Mouse (Mus musculus): ENCODE results near the gene L1td1. TPM values are rescaled to one million over a fixed set of nuclear protein-coding genes. Genes with fewer than 3 reads are reported as not detected.
A peak's percentile ranks its signal among the peaks of the same experiment; 100 is the strongest.

Gene L1td1
- polyA plus RNA-seq, 1 experiment from 2014 or later, result not detected

DNA sequence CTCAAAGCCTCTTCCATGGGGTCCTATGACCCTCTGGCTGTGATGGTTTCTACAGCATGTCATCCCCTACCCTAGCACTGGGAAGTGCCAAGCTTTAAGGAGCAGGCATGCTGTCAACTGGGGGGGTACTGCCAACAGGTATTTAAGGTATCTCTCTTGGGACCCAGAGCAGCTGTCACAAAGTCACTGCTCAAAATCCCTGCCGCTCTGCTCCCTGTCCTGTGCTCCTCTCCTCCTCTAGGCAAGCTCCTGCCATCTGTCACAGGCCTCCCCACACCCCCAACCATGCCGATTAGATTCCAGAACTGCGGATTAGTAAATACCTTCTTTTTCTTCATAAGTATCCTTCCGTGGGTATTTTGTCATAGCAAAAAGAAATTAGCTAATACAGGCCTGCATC lies 27.9 kb downstream of the L1td1 start:
- no peak for ATAC-seq
- Histone ChIP-seq H3K4me1 (ENCODE audit: insufficient read depth, low read depth, low read length) (no peaks in the 10 kb centered on the region), H3K9ac (replicated peaks; ENCODE audit: low read depth) (no peak overlapping the region), H3K4me2 (replicated peaks; ENCODE audit: low read depth, low read length) (no peak overlapping the region), H3K36me3 (ENCODE audit: insufficient read depth, low read length) (peaks cover 4% of the 10 kb centered on the region; the same call in 1 of the 2 replicates), H3K9me3 (ENCODE audit: low read length) (no peaks in the 10 kb centered on the region), H3K4me3 (ENCODE audit: low read depth, low read length) (no peak overlapping the region), H3K27ac (ENCODE audit: low read length) (no peak overlapping the region), H3K27me3 (replicated peaks; ENCODE audit: insufficient read depth, low read length) (no peaks in the 10 kb centered on the region)
- 71% methylated on average over 4 of the region's 4 CpGs for WGBS
- no peak for DNase-seq (ENCODE audit: low spot score)
- TF ChIP-seq CTCF (IDR thresholded peaks at IDR 0.05) (no peak), EP300 (IDR thresholded peaks at IDR 0.05) (no peak)

GRCm38 (mm10) chr4:98756141-98756540 lies 29.6 kb downstream of the L1td1 start:
- Histone ChIP-seq H3K4me3 (ENCODE audit: low read depth, low read length) (no peak overlapping the region), H3K9me3 (ENCODE audit: low read length) (no peaks in the 10 kb centered on the region), H3K4me2 (replicated peaks; ENCODE audit: low read depth, low read length) (no peak overlapping the region), H3K9ac (replicated peaks; ENCODE audit: low read depth) (no peak overlapping the region), H3K27ac (ENCODE audit: low read length) (no peak overlapping the region), H3K36me3 (ENCODE audit: insufficient read depth, low read length) (peaks cover 4% of the 10 kb centered on the region; the same call in 1 of the 2 replicates), H3K27me3 (replicated peaks; ENCODE audit: insufficient read depth, low read length) (no peaks in the 10 kb centered on the region), H3K4me1 (ENCODE audit: insufficient read depth, low read depth, low read length) (no peaks in the 10 kb centered on the region)
- TF ChIP-seq CTCF (IDR thresholded peaks at IDR 0.05) (no peak), EP300 (IDR thresholded peaks at IDR 0.05) (no peak)
- 56% methylated on average over 11 of the region's 11 CpGs for WGBS
- DNase-seq (ENCODE audit: low spot score), result no peak
- ATAC-seq, result no peak

- ATAC-seq (peak; percentile 78), DNase-seq (ENCODE audit: low spot score) (peak; percentile 33)
- Histone ChIP-seq H3K4me2 (replicated peaks; ENCODE audit: low read depth, low read length) (no peak overlapping the region), H3K9me3 (ENCODE audit: low read length) (no peaks in the 10 kb centered on the region), H3K9ac (replicated peaks; ENCODE audit: low read depth) (no peak overlapping the region), H3K27me3 (replicated peaks; ENCODE audit: insufficient read depth, low read length) (no peaks in the 10 kb centered on the region), H3K36me3 (ENCODE audit: insufficient read depth, low read length) (peaks cover 4% of the 10 kb centered on the region; the same call in 1 of the 2 replicates), H3K27ac (ENCODE audit: low read length) (no peak overlapping the region), H3K4me1 (ENCODE audit: insufficient read depth, low read depth, low read length) (no peaks in the 10 kb centered on the region), H3K4me3 (ENCODE audit: low read depth, low read length) (no peak overlapping the region)
- peak; percentile 48; the same call in 1 of the 2 replicates for TF ChIP-seq EP300 (IDR thresholded peaks at IDR 0.05)
- no peak for TF ChIP-seq CTCF (IDR thresholded peaks at IDR 0.05)
- 43% methylated on average over 4 of the region's 4 CpGs for WGBS
These were observed 31.7 kb downstream of the L1td1 start for GRCm38 (mm10) chr4:98758012-98758821.

GRCm38 (mm10) chr4:98758872-98759518 lies 32.5 kb downstream of the L1td1 start:
- H3K27ac ChIP-seq (ENCODE audit: low read length), result 0 out of 2 replicates have a peak overlapping the region, but pooled peaks have one; percentile 32
- DNase-seq (ENCODE audit: low spot score) (peak; percentile 39), ATAC-seq (peak; percentile 65)
- no peaks in the 10 kb centered on the region for H3K4me1 ChIP-seq (ENCODE audit: insufficient read depth, low read depth, low read length)
- no peak overlapping the region for H3K4me3 ChIP-seq (ENCODE audit: low read depth, low read length)
- no peak overlapping the region for H3K4me2 ChIP-seq (replicated peaks; ENCODE audit: low read depth, low read length)
- no peak for TF ChIP-seq EP300 (IDR thresholded peaks at IDR 0.05)
- TF ChIP-seq CTCF (IDR thresholded peaks at IDR 0.05), result no peak
- no peak overlapping the region for H3K9ac ChIP-seq (replicated peaks; ENCODE audit: low read depth)
- H3K36me3 ChIP-seq (ENCODE audit: insufficient read depth, low read length), result peaks cover 4% of the 10 kb centered on the region; the same call in 1 of the 2 replicates
- no peaks in the 10 kb centered on the region for H3K27me3 ChIP-seq (replicated peaks; ENCODE audit: insufficient read depth, low read length)
- WGBS, result 49% methylated on average over 3 of the region's 3 CpGs
- no peaks in the 10 kb centered on the region for H3K9me3 ChIP-seq (ENCODE audit: low read length)

DNA sequence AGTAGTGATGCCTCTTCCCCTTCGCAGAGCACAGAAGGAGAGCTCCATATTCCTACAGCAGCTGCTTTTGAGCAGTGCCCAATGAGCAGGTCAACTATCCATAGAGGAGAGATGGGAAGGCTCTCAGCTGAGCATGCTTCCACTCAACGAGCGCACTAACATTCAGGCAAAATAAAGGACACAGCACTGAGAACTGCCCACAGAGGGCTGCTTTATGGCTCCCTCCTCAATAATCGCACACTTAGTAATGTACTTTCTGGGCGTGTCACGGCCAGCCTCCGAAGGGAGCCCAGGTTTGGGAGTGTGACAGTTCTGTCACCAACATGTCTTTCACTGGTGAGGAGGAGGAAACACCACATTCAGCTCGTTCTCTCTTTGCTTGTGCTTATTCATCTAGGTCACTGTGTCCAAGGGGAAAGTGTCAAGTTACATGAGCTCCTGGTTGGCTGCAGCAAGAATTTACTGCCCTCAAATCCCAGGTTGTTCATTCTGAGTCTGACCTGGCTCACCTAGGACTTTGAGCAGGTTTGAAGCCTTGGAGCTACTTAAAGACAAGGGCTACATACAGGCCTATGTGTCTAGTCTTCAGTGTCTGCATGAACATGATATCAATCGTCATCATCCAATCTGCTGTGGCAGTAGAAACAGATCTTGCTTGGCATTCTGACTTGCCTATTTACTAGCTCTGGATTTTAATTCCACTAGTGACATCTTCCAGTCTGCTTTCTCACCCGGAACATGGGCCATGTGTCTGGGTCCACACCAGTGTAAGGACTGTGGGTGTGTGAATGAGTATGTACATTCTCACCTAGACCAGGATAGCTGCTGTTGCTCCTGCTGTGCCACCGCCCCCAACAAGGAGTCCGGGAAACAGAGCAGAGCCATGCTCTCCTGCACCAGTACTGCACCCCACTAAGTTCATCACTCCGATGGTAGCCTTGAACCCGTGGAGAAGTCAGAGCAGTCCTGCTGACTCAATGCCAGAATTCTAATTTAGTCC lies 40.9 kb downstream of the L1td1 start:
- TF ChIP-seq CTCF (IDR thresholded peaks at IDR 0.05) (no peak), EP300 (IDR thresholded peaks at IDR 0.05) (no peak)
- Histone ChIP-seq H3K36me3 (ENCODE audit: insufficient read depth, low read length) (no peaks in the 10 kb centered on the region; the same call in none of the 2 replicates), H3K27me3 (replicated peaks; ENCODE audit: insufficient read depth, low read length) (no peaks in the 10 kb centered on the region), H3K9me3 (ENCODE audit: low read length) (no peaks in the 10 kb centered on the region), H3K4me1 (ENCODE audit: insufficient read depth, low read depth, low read length) (no peaks in the 10 kb centered on the region), H3K4me2 (replicated peaks; ENCODE audit: low read depth, low read length) (no peak overlapping the region), H3K4me3 (ENCODE audit: low read depth, low read length) (no peak overlapping the region), H3K9ac (replicated peaks; ENCODE audit: low read depth) (no peak overlapping the region), H3K27ac (ENCODE audit: low read length) (no peak overlapping the region)
- DNase-seq (ENCODE audit: low spot score) (no peak), ATAC-seq (no peak)
- WGBS, result 65% methylated on average over 14 of the region's 14 CpGs

Data from lung, postnatal 0 days (tissue).